Mouse (Mus musculus): ENCODE results near the gene Plekhg4.

DNA sequence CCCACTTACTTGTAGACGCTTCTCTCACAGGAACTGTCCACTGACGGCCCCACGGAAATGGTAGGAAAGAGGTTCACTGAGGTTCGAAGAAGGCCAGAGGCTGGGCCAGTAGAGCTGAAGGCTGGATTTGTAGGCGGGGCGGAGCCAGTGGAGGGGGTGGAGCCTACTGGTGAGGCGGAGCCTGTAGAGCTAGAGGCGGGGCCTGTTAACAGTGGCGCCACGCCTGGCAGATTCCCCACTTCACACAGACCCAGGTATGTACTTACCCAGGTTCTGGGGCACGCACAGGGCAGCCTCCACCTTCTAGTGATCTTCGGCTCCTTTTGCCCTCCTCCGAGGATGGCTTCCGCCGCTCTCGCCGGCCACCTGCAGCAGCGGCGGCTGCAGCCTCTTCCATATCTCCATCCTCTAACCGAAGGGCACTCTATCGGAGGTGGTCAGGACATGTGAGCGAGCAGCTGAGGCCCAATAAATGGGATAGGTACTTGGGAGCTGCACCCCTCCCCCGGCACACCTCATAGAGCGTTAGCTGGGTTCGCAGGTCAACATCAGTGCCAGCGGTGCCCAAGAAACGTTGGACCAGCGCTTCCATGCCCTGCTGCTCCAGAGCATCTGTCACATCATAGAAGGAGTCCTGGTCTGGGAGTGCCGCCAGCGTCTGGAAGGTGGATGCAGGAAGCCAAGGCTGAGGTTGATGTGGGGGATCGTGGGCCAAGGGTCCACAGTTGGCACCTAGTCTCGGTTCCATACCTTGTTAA, 36.5 kb upstream of the Plekhg4 start:
- TF ChIP-seq NANOG (IDR thresholded peaks at IDR 0.05; ENCODE audit: borderline replicate concordance, low read length), result no peak
- no peak for TF ChIP-seq CTCF (conservative IDR thresholded peaks at IDR 0.05; ENCODE audit: low read length)

Data from E14TG2a.4 (cell line).